Mouse (Mus musculus) spleen, postnatal 36 days (tissue): ENCODE data around the gene Gatm.

Experiments used
- DNase-seq, 2 experiments: peaks; one replicate each; pipeline ENCODE4 v3.0.0; 2022; ENCODE audit warnings: low spot score in 2 of 2, mixed read lengths in 1 of 2

Gene Gatm

GRCm38 (mm10) chr2:122608820-122609219, 2.3 kb downstream of the Gatm start:
- no peak for DNase-seq

GRCm38 (mm10) chr2:122605829-122606228, 5.3 kb downstream of the Gatm start:
- no peak for DNase-seq

DNA sequence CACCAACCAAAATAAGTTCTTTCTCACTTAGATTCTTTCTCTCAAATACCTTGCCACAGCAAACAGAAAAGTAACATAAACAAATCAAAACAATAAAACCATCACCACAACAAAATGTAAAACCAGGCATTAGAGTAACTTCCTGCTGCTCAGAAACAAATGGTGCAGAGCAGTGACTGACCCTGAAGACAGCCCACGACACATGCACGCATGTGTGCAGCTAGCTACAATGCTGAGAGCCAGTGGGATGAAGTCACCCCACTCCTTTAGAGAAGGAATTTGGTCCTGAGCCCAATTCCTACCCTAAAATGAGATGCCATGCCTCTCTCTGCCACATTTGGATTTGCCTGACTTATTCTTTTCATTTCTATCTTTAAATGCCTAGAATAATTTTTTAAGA, 9.7 kb downstream of the Gatm start:
- DNase-seq, result no peak

GRCm38 (mm10) chr2:122599736-122600135, 11.4 kb downstream of the Gatm start:
- DNase-seq, result no peak

- DNase-seq, result no peak
These were observed 15.6 kb downstream of the Gatm start for GRCm38 (mm10) chr2:122595461-122595860.

DNA sequence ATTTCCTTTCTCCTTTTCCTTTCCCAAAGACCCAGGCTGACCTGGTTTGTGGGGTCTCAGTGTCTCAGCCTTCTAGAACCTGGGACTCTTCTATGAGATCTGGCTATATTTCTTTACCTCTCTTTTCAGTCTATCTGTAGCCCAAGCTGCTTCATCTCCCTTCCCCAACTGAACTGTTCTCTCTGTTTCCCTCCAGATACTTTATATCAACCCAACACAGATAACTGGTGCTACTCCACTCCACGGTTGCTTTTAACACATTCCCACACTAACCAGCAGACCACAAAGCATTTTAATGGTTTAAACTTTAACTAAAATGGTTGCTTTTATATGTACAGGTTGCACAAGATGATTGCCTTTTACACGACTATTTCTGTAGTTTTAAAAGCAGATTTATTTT, 19.9 kb downstream of the Gatm start:
- no peak for DNase-seq

DNA sequence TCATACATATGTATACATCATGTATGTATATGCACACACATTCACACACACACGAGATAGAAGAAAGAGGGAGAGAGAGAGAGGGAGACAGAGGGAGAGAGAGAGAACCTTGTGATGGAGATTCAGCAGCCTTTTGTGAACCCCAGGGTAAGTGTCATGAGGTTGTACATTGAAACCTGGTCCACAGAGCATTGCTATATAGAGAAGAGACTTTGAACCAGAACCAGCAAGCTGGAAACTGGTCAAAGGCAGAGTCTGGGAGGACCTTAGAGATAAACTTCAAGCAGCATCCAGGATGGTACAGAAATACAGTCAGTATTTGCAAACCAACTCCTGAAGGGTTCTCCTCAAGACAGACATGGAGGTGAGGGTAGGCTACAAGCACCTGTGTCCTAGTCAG, 20.8 kb downstream of the Gatm start:
- DNase-seq, result no peak

DNA sequence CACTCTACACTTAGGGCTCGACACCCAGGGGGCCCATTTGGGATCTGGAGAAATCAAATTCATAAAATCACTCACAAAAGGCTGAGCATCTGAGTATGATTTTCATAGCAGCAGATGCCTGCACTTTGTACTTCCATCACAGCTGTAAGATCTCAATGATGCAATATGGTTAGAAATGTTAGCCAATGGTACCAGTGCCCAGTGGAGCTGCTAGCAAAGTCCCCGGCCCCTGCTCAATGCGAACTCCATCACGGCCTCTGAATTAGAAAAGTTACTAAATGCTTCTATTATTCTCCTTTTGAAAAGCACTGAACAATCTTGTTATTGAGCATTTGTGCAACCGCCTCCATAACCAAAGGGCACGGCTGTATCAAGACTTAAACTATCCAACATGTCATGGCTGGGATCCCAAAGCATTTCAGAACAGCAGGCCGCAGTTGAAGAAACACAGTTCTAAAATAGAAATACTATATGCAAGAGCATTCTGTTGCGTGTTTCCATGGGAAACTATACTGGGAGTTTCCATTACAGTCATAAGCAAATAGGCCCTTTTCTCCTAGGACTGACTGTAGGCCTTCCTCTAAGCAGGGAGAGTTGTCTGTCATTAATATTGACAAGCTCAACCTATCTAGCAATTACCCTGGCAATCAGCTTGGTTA, 23.1 kb downstream of the Gatm start:
- DNase-seq, result no peak

GRCm38 (mm10) chr2:122586258-122586657, 24.8 kb downstream of the Gatm start:
- no peak for DNase-seq

GRCm38 (mm10) chr2:122582324-122582723, 28.8 kb downstream of the Gatm start:
- no peak for DNase-seq

DNA sequence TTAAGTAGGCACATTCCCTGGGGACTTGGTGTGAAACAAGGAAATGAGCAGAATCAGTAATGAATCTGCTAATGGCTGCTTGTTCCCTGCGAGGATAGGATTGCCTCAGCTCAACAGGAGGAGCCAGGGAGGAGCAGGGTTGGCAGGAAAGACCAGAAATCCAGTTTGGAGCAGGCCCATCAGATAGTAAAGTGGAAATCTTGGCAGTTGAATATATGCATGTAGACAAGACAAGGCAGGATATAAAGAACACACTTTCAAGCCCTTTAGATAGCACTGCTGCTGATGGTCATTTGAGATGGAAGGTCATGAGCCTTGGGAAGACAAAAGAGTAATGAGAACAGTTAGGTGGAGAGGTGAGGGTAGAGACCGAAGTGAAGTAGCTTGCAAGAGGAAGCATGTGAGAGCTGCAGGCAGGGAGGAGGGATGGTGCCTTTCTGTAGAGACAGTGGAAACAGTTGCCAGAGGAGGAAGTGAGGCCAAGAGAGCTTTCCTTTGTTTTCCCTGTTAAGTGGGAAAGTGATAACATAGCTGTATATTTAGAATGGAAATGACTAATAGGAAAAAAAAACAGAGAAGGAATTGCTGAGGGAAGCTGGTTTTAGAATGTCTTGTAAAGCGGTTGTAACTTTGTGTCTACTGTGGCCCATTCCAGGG, 29.6 kb downstream of the Gatm start:
- no peak for DNase-seq

GRCm38 (mm10) chr2:122580426-122580825, 30.7 kb downstream of the Gatm start:
- DNase-seq, result no peak

- no peak for DNase-seq
These were observed 33.8 kb downstream of the Gatm start for GRCm38 (mm10) chr2:122577316-122577715.

DNA sequence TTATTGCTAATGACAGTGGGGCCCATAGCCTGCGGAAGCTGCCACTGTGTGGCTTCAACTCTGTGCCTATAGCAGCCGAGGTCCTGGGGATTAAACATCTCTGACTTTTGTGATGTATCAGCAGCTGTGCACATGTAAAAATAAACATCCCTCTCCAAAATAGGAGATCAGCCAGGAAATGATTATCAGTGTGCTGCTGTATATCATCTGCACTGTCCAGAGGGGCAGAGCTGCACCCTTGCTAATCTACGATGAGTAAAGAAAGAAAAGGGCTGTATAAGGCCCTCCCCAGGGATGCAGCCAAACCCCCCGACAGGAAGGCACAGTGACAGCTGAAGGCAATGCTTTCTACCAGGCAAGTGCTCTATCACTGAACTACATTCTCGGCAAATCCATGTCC, 34.8 kb downstream of the Gatm start:
- no peak for DNase-seq

GRCm38 (mm10) chr2:122575470-122575869, 35.6 kb downstream of the Gatm start:
- DNase-seq, result no peak

GRCm38 (mm10) chr2:122572438-122572837, 38.7 kb downstream of the Gatm start:
- DNase-seq, result no peak

GRCm38 (mm10) chr2:122571326-122571725, 39.8 kb downstream of the Gatm start:
- DNase-seq, result no peak

GRCm38 (mm10) chr2:122570430-122570829, 40.7 kb downstream of the Gatm start:
- no peak for DNase-seq

DNA sequence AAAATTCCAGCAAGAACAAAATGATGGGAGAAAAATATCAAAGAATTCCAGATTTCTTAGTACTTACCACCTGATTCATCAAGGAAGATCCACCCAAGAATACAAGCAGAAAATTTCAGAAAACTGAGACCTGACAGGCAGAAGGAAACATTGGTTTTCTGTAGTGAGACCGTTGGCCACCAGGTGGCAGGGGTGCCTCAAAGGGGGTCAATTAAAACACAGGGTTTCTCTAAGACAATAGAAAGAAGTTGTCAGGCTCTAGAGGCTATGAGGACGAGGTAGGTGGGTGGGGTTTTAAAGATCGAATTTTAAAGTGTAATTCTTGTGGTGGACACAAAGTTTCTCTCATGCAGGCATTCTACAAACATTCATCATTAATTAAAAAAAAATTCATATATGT, 41.7 kb downstream of the Gatm start:
- DNase-seq, result peak; percentile 19 to 48

DNA sequence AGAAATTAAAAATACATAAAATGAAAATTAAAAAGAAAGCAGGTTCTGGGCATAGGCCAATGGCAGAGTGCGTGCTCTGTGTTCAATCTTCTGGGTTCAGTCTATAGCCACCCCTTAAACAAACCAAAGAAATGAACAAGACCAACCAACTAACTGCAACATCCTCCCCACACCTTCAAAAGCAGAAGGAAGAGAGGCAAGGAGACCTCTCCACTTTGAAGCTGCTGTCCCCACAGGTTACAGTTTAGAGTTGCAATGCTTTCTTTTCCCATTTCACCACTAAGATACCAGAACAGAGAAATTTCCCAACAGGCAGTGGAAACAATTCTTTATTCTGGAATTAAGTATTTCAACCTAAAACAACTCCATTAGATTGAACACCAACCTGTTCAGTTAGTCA, 48.9 kb downstream of the Gatm start:
- DNase-seq, result no peak

DNA sequence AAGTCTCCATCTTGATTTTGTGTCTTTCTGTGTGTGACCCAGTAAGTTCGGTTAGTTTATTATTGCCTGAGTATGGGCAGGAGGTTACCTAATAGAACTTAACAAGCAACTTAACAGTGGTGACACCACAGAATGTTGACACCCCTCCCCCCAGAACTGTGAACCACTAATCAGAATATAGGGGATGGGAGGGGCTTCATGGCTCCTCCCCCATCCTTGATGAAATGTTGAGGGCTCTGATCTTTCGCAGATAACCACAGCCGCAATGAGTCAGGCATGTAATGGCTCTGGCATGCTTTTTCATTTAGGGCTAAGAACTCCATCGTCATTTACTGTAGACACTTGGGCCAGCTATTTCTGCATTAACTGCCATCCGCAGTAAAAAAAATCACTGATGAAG, 49.9 kb downstream of the Gatm start:
- DNase-seq, result peak in 1 of 2 experiments; percentile 10

DNA sequence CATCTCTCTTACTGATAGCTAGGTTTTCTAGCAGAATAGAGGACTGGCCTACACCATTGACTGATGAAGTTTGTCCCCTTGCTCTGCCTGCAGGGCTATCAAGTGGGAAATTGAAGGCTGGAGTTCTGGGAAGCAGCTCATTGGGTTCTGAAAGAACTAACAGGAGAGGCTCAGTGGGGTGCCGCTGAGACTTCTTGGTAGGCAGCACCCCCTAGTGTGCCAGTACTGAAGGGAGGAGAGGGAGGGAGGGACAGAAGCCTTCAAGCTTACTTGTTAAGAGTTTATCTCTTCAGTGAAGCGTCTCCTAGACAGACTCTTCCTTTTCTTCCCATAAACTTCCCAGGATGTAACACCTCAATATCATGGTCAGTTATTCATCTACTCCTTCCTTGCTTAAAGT, 52.8 kb downstream of the Gatm start:
- peak in 1 of 2 experiments; percentile 15 for DNase-seq
